Mouse (Mus musculus) large intestine, adult 2 months (tissue): ENCODE measurements around the gene Olfr130. TPM values are rescaled to one million over a fixed set of nuclear protein-coding genes. Genes with fewer than 3 reads are reported as not detected.

Experiments used
- DNase-seq: peaks from one replicate; pipeline ENCODE4 v3.0.0-alpha.2; 2012; ENCODE audit warnings: low read depth, low spot score
- WGBS: fragments of 180-500 bp; shearing (Covaris S2); methylation state at CpG from one replicate; pipeline ENCODE4 v1.1.7; 2018; 5-methylcytosine and 5-hydroxymethylcytosine counted together
- polyA plus RNA-seq: library from polyadenylated mRNA; depleted of rRNA; stranded (reverse); fragments of >200 nt; gene quantifications from 2 replicates; pipeline ENCODE4 v1.2.3, GENCODE M21; 2012; rRNA removed

Gene Olfr130
- polyA plus RNA-seq, result not detected in 2 replicates

GRCm38 (mm10) chr17:38063621-38064020 lies at the start of gene Olfr130:
Olfr130 (plus strand) TSS chr17:38063921.
- no peak for DNase-seq
- WGBS, result 83% methylated on average over 1 of the region's 1 CpGs

- DNase-seq, result no peak
- WGBS, result 75% methylated on average over 2 of the region's 2 CpGs
Observed at GRCm38 (mm10) chr17:38016341-38016740, 47.4 kb upstream of the Olfr130 start.

GRCm38 (mm10) chr17:38026297-38026696 lies 37.4 kb upstream of the Olfr130 start:
- WGBS, result 33% methylated on average over 5 of the region's 5 CpGs
- DNase-seq, result no peak

- 48% methylated on average over 1 of the region's 1 CpGs for WGBS
- no peak for DNase-seq
Observed at GRCm38 (mm10) chr17:38059979-38060378, 3.7 kb upstream of the Olfr130 start, which contains the start of gene Olfr129. Olfr129 (minus strand) TSS chr17:38060079.

GRCm38 (mm10) chr17:38082364-38082763 lies 18.6 kb downstream of the Olfr130 start:
- 76% methylated on average over 4 of the region's 4 CpGs for WGBS

GRCm38 (mm10) chr17:38088593-38088992 lies 24.9 kb downstream of the Olfr130 start, which contains the start of gene Olfr131:
Olfr131 (minus strand) TSS chr17:38088693.
- DNase-seq, result no peak

More at GRCm38 (mm10) chr17:38082364-38082763, 18.6 kb downstream of the Olfr130 start:
- no peak for DNase-seq

Other genes starting within 250 kb of the Olfr130 start
- gene Olfr125, start 231.0 kb upstream of the Olfr130 start, polyA plus RNA-seq, result not detected in 2 replicates
- gene Olfr126, start 216.4 kb upstream of the Olfr130 start, polyA plus RNA-seq, result not detected in 2 replicates
- gene Olfr127, start 163.5 kb upstream of the Olfr130 start, polyA plus RNA-seq, result not detected in 2 replicates
- not detected in 2 replicates for gene Olfr128, start 143.4 kb upstream of the Olfr130 start, polyA plus RNA-seq
- gene Olfr761, start 110.8 kb upstream of the Olfr130 start, polyA plus RNA-seq, result not detected in 2 replicates
- gene Olfr129, start 3.8 kb upstream of the Olfr130 start, polyA plus RNA-seq, result not detected in 2 replicates
- not detected in 2 replicates for gene Olfr131, start 24.8 kb downstream of the Olfr130 start, polyA plus RNA-seq
- not detected in 2 replicates for gene Olfr132, start 70.6 kb downstream of the Olfr130 start, polyA plus RNA-seq
- gene Olfr133, start 81.4 kb downstream of the Olfr130 start, polyA plus RNA-seq, result not detected in 2 replicates
- not detected in 2 replicates for gene Olfr134, start 107.5 kb downstream of the Olfr130 start, polyA plus RNA-seq
- not detected in 2 replicates for gene Olfr135, start 140.4 kb downstream of the Olfr130 start, polyA plus RNA-seq
- not detected in 2 replicates for gene Olfr138, start 197.1 kb downstream of the Olfr130 start, polyA plus RNA-seq
- not detected in 2 replicates for gene Olfr137, start 243.6 kb downstream of the Olfr130 start, polyA plus RNA-seq